Mouse (Mus musculus) thymus, postnatal 0 days (tissue): ENCODE results near the gene C130032M10Rik. TPM values are rescaled to one million over a fixed set of nuclear protein-coding genes. Genes with fewer than 3 reads are reported as not detected.
A peak's percentile ranks its signal among the peaks of the same experiment; 100 is the strongest.

ENCODE experiments used
- DNase-seq: peaks from one replicate; pipeline ENCODE4 v3.0.0-alpha.2; 2015; ENCODE audit warnings: low spot score
- polyA plus RNA-seq: library from polyadenylated mRNA; unstranded; fragments of >200 nt; fragmentation: Nextera tagmentation; extraction: Ambion mirVana; gene quantifications from 2 replicates; pipeline ENCODE4 v1.2.1, GENCODE M21; 2015

C130032M10Rik gene
- polyA plus RNA-seq, 1 experiment from 2014 or later = not detected

- DNase-seq = peak; percentile 25
Measured at GRCm38 (mm10) chr9:114547643-114548077, 32.2 kb downstream of the C130032M10Rik start.

GRCm38 (mm10) chr9:114548496-114548895 lies 33.0 kb downstream of the C130032M10Rik start:
- DNase-seq = no peak

- DNase-seq = no peak
Measured at GRCm38 (mm10) chr9:114549117-114549516, 33.6 kb downstream of the C130032M10Rik start.

GRCm38 (mm10) chr9:114550033-114550432 lies 34.5 kb downstream of the C130032M10Rik start:
- DNase-seq = no peak

GRCm38 (mm10) chr9:114553828-114554227 lies 38.3 kb downstream of the C130032M10Rik start:
- no peak for DNase-seq

- no peak for DNase-seq
Measured at GRCm38 (mm10) chr9:114554355-114554979, 39.0 kb downstream of the C130032M10Rik start.

- DNase-seq = no peak
Measured at GRCm38 (mm10) chr9:114556276-114556855, 40.9 kb downstream of the C130032M10Rik start.

GRCm38 (mm10) chr9:114557086-114557485 lies 41.6 kb downstream of the C130032M10Rik start:
- no peak for DNase-seq

- no peak for DNase-seq
Measured at GRCm38 (mm10) chr9:114560141-114560540, 44.6 kb downstream of the C130032M10Rik start.

GRCm38 (mm10) chr9:114560771-114561670 lies 45.5 kb downstream of the C130032M10Rik start:
- no peak for DNase-seq

GRCm38 (mm10) chr9:114561671-114561971 lies 46.1 kb downstream of the C130032M10Rik start:
- DNase-seq = no peak

GRCm38 (mm10) chr9:114562031-114562918 lies 46.8 kb downstream of the C130032M10Rik start:
- no peak for DNase-seq

GRCm38 (mm10) chr9:114562919-114563751 lies 47.6 kb downstream of the C130032M10Rik start:
- peak; percentile 24 for DNase-seq

GRCm38 (mm10) chr9:114563761-114564606 lies 48.5 kb downstream of the C130032M10Rik start, which contains the start of gene Trim71:
TSS of gene Trim71 (minus strand) at chr9:114564369.
- DNase-seq = peak; percentile 21

- no peak for DNase-seq
Measured at GRCm38 (mm10) chr9:114564667-114565066, 49.2 kb downstream of the C130032M10Rik start.
